Mouse (Mus musculus) kidney, embryonic 14.5 days (tissue): ENCODE data around the gene Gm17019. TPM values are rescaled to one million over a fixed set of nuclear protein-coding genes. Genes with fewer than 3 reads are reported as not detected.
"Not testable (repeated sequence)": the region's sequence is repeated elsewhere in the genome, so short reads cannot be mapped to it uniquely, and the experiment has no call there.

Experiments
- ATAC-seq: fragments of 200-750 bp; cut with Nextera tagmentation; 2 replicates; pipeline ENCODE4 v1.8.0; 2017; ENCODE audit warnings: moderate number of reproducible peaks, mild to moderate bottlenecking, moderate TSS enrichment, moderate library complexity; ENCODE audit not compliant: low FRiP score, low TSS enrichment
- H3K27ac ChIP-seq: fragments of 300-500 bp; sonication (generic); 2 replicates; pipeline ENCODE4 v1.5.1; 2014; ENCODE audit warnings: low read depth, mild to moderate bottlenecking, low read length, moderate library complexity, mixed read lengths
- H3K27me3 ChIP-seq: fragments of 300-500 bp; sonication (generic); 2 replicates; pipeline ENCODE4 v1.6.1; 2014; ENCODE audit warnings: mild to moderate bottlenecking, low read length; ENCODE audit not compliant: control insufficient read depth, insufficient read depth
- H3K36me3 ChIP-seq: fragments of 300-500 bp; sonication (generic); 2 replicates; pipeline ENCODE4 v1.6.1; 2014; ENCODE audit warnings: low read length, mixed read lengths; ENCODE audit not compliant: control insufficient read depth, insufficient read depth
- H3K4me1 ChIP-seq: fragments of 300-500 bp; sonication (generic); 2 replicates; pipeline ENCODE4 v1.6.1; 2014; ENCODE audit warnings: low read length, mixed read lengths; ENCODE audit not compliant: control insufficient read depth, insufficient read depth
- H3K4me2 ChIP-seq: fragments of 300-500 bp; sonication (generic); replicated peaks from 2 replicates; pipeline ENCODE4 v1.6.1; 2014; ENCODE audit warnings: low read depth, mild to moderate bottlenecking, low read length
- H3K4me3 ChIP-seq: fragments of 300-500 bp; sonication (generic); 2 replicates; pipeline ENCODE4 v1.5.1; 2014; ENCODE audit warnings: mild to moderate bottlenecking, low read length
- H3K9ac ChIP-seq: fragments of 300-500 bp; sonication (generic); 2 replicates; pipeline ENCODE4 v1.6.1; 2014; ENCODE audit warnings: low read depth, mild to moderate bottlenecking, low read length, moderate library complexity
- H3K9me3 ChIP-seq: fragments of 300-500 bp; sonication (generic); 2 replicates; pipeline ENCODE4 v1.6.1; 2016; ENCODE audit warnings: low read length; ENCODE audit not compliant: control insufficient read depth
- WGBS: fragments of 180-500 bp; shearing (Covaris S2); extraction: QIAGEN DNeasy Blood & Tissue Kit; methylation state at CpG from one replicate; pipeline ENCODE4 v1.1.7; 2014; 5-methylcytosine and 5-hydroxymethylcytosine counted together
- polyA plus RNA-seq: library from polyadenylated mRNA; unstranded; fragments of >200 nt; fragmentation: Nextera tagmentation; extraction: Ambion mirVana; gene quantifications from 2 replicates; pipeline ENCODE4 v1.2.1, GENCODE M21; 2014

Gene Gm17019
- polyA plus RNA-seq, 1 experiment from 2014 or later, result not detected

DNA sequence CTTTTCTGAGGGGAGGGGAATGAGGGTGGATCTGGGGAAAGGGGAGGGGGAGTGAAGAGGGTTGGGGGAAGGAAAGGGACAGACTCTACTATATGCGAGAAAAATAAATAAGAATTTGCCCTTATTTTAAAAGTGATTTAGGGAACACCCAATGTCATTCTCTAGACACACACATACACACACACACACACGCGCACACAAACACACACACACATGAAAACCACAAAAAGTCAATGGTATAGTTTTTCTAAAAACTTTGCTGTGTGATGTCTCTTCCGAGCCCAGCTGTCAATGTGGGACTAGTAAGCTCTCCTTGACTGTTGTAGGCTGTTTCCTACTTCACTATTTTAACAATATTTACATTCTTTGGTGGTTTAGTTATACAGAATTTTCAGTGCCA lies 8.0 kb upstream of the Gm17019 start:
- not testable (repeated sequence) for H3K4me1 ChIP-seq, H3K4me3 ChIP-seq, H3K9me3 ChIP-seq, H3K27me3 ChIP-seq, ATAC-seq, H3K36me3 ChIP-seq, H3K9ac ChIP-seq, H3K4me2 ChIP-seq, H3K27ac ChIP-seq
- WGBS, result 58% methylated on average over 3 of the region's 4 CpGs

DNA sequence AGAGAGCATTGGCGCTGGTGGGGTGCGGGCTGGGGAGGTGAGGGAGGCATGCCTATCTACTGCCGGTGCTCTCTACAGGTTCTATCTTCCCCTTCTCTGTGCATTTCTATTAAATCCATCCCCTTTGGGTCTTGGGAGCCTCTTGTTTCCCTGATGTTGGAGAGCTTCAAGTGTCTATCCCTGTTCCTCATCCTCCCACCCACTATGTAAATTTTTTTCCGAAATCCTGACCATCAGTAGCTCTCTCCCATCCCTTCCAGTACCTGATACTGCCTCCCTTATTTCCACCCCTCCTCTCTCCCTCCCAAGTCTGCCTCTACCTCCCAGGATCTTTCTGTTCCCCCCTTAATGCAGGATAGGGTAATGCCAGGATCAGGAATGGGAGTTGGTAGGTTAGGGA lies 7.2 kb upstream of the Gm17019 start:
- H3K9ac ChIP-seq, result not testable (repeated sequence)

DNA sequence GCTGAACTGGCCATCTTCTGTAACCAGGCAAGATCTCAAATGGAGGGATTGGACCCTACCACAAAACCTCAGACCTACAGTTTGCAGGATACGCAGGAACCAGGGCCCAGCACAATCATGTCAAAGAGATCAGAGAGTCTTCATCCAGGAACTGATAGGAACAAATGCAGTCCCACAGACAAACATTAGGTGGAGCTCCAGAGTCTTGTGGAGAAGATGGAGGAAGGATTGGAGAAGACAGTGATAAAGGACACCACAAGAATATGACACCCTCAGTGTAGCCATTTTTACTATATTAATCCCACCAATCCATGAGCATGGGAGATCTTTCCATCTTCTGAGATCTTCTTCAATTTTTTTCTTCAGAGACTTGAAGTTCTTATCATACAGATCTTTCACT lies 8.5 kb downstream of the Gm17019 start:
- not testable (repeated sequence) for H3K27me3 ChIP-seq, H3K4me2 ChIP-seq, ATAC-seq, H3K4me3 ChIP-seq, H3K27ac ChIP-seq, H3K9ac ChIP-seq, H3K36me3 ChIP-seq, H3K4me1 ChIP-seq, H3K9me3 ChIP-seq
- no CpG with 5 or more reads among the region's 1 CpGs for WGBS

More for the DNA sequence above, 7.2 kb upstream of the Gm17019 start:
- not testable (repeated sequence) for H3K9me3 ChIP-seq, H3K4me3 ChIP-seq, H3K27me3 ChIP-seq, H3K4me1 ChIP-seq, H3K27ac ChIP-seq, H3K36me3 ChIP-seq, H3K4me2 ChIP-seq
- WGBS, result 82% methylated on average over 4 of the region's 4 CpGs
- peak; percentile 89 for ATAC-seq

DNA sequence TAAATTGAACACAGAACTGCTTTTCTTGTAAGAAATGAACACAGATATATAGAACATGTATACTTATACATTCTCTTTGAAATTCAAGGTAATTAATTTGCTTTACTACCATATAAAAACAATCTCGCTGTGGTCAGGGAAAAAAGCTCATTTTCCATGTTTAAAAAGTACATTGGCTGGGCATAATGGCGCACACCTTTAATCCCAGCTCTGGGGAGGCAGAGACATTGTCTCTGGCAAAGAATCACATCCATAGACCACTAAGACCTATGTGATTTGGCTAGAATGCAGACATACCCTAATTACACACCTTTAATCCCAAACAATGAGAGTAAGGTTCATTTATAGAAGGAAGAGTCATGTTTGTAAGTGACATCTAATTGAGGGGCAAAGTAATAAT lies 12.7 kb downstream of the Gm17019 start:
- not testable (repeated sequence) for H3K36me3 ChIP-seq, H3K4me2 ChIP-seq, H3K27ac ChIP-seq, H3K27me3 ChIP-seq, H3K9ac ChIP-seq, ATAC-seq, H3K9me3 ChIP-seq, H3K4me1 ChIP-seq, H3K4me3 ChIP-seq
- 71% methylated on average over 2 of the region's 2 CpGs for WGBS

DNA sequence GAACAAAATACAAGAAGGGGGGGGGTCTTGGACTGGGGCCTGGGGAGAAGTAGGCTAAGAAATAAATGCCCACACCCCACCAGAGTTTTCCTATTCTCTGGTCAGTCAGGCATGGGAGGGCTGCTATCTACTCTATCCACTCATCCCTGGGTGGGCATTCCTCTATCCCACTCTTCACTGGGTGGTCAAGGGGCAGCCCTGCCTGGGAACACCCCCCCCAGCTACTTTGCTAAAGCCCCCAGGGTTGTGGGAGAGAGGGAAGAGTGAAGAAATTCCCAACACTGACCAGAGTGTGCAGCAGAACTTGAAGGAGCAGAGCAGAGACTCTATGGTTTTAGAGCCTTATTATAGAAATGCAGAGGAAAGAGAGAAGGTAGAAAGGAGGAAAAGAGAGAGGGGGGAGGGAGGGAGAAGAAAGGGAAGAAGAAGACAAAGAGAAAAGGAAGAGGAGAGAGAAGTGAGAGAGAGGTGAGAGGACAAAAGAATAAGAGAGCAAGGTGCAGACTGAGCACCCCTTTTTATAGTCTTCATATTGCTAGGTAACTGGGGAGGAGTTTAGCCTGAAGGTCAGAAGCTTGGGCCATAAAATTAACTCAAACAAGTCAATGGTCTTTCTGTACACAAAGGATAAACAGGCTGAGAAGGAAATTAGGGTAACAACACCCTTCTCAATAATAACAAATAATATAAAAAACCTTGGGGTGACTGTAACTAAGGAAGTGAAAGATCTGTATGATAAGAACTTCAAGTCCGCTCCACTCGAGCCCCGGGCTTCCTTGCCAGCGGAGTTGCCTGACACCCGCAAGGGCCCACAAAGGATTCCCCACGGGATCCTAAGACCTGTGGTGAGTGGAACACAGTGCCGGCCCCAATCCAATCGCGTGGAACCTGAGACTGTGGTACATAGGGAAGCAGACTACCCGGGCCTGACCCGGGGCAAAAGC lies 21.9 kb downstream of the Gm17019 start:
- not testable (repeated sequence) for H3K9ac ChIP-seq, H3K27me3 ChIP-seq, ATAC-seq, H3K4me2 ChIP-seq, H3K27ac ChIP-seq, H3K4me1 ChIP-seq, H3K36me3 ChIP-seq, H3K4me3 ChIP-seq
- 85% methylated on average over 11 of the region's 11 CpGs for WGBS
- peaks cover 10% of the 10 kb centered on the region for H3K9me3 ChIP-seq

DNA sequence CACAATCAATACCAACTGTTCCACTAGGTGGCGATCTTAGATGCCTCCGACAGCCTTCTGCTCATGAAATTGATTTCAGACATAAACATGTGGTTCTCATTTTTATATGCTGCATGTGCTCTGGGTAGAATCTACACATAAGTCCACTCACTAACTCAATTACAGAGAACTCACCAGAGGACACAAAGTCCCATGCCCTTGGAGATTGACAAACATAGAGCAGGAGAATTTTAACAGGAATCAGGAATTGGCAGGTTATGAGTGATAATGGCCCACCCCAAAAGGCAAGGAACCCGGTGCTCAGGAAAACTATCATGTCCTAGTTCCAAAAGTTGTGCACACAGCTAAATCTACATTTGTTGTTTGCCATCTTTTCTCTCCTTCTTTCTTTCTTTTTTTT lies 25.9 kb downstream of the Gm17019 start:
- H3K27ac ChIP-seq, H3K4me2 ChIP-seq, H3K9ac ChIP-seq, H3K27me3 ChIP-seq, H3K4me3 ChIP-seq, H3K4me1 ChIP-seq, H3K36me3 ChIP-seq: not testable (repeated sequence)
- H3K9me3 ChIP-seq, result peaks cover 19% of the 10 kb centered on the region
- 52% methylated on average over 3 of the region's 3 CpGs for WGBS
- ATAC-seq, result peak; percentile 55; the same call in 1 of the 2 replicates

DNA sequence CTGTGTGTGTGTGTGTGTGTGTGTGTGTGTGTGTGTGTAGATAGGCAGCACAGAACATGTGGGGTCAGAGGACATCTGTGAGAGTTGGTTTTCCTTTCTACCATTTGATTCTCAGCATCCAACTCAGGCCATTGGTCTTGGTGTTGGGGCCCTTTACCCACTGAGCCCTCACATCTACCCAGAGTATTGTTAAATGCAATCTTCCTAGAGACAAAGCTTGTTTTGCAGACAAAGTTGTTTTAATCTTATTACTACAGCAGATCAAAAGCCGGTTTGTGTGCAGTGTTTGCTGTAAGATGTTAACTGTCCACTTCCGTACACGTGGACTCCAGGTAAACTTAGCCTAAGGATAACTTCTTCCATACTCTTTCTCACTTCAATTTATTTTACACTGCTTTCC lies 26.5 kb downstream of the Gm17019 start:
- H3K9me3 ChIP-seq, result peaks cover 18% of the 10 kb centered on the region
- H3K27ac ChIP-seq, H3K4me3 ChIP-seq, H3K9ac ChIP-seq, H3K27me3 ChIP-seq, H3K4me1 ChIP-seq, ATAC-seq, H3K36me3 ChIP-seq, H3K4me2 ChIP-seq: not testable (repeated sequence)
- 70% methylated on average over 3 of the region's 3 CpGs for WGBS

DNA sequence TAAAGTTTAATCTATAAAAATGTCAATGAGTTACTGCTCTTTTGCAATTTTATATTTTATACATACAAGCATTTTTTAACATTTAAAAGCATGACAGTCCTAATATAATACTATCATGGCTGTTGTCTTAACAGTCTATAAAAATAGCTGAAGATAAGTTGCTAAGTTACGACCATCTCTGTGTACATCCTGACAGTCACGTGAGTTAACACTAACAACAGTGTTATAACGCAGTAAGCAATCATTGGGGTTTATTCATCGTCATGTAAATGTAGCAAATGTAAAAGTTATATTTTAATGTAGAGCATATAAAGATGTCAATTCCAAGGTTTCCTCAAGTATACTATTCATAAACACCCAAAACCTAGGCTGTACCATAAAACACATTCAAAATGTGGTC lies 27.2 kb downstream of the Gm17019 start:
- not testable (repeated sequence) for H3K27me3 ChIP-seq, H3K4me3 ChIP-seq, H3K4me1 ChIP-seq, H3K36me3 ChIP-seq, H3K9ac ChIP-seq, H3K4me2 ChIP-seq, H3K27ac ChIP-seq
- H3K9me3 ChIP-seq, result peaks cover 13% of the 10 kb centered on the region
- WGBS, result 54% methylated on average over 2 of the region's 4 CpGs
- ATAC-seq, result peak; percentile 39; the same call in 1 of the 2 replicates
